Mouse (Mus musculus) embryo, embryonic 10.5 days (tissue): ENCODE results near the gene Dock2.

Experiments used
- DNase-seq: peaks from one replicate; pipeline ENCODE4 v3.0.0-alpha.2; 2015; ENCODE audit warnings: low spot score

Dock2 gene

DNA sequence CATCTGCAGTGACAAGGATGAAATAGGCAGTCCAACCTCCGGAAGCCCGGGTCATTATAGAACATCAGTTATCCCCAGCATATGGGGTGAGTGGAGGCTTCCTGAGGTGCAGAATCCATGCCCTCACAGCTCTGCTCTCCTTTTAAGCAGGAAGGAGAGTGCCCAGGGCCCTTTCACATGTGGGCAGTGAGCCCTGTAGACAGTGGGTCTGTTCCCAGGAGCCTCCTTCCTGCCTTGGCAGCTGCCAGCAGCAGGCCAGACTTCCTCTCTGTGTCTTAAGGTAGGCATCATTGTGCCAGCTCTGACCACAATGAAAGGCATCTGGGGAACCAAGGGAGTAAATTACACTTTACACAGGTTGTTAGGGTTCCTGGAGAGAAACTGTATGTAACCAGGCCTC is 14.3 kb downstream of the Dock2 start:
- DNase-seq = no peak

DNA sequence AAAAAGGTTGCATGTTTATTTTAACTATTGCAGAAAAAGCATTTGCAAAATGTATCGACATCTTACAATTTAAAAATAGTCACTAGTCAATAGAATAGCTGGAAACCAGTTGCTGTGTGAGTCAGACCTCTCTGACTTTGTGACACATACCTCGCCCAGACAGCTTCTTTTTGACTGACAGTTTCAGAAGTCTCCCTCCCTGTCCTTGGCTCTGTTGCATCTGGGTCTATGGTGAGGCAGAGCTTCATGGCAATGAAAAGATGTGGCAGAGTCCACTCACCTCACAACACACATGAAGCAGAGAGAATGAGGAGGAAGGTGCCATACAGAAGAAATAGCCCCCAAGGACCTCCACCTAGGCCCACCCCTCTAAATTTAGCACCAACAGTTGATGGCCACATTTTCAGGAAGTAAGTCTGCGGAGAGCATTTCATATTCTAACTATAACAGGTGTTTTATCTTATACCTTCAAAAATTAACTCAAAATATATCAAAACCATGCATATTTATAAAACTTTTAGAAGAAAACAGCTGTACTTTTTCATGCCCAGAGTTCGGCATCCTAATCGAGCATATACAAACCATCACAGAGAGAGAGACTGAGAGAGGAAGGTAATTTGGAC is 19.8 kb downstream of the Dock2 start:
- DNase-seq = no peak

- DNase-seq = no peak
These were observed 21.0 kb downstream of the Dock2 start for GRCm38 (mm10) chr11:34762570-34763127.

DNA sequence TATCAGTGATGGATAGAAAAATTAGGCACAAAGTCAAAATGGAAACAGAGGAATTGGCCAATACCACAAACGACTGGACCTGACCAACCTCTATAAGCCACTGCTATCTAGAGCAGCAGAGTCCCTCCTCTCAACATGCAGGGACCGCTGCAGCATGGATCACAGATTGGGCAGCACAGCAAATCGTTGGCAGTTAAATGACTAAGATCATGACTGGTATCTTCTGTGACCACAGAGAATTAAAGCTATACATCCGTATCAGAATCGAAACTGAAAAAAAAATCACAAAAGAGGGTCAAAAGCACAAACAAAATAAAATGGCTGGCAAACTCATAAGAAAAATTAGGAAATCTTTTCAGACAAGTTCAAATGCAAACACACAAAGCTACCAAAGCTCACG is 21.6 kb downstream of the Dock2 start:
- no peak for DNase-seq

- no peak for DNase-seq
These were observed 24.1 kb downstream of the Dock2 start for GRCm38 (mm10) chr11:34759582-34759981.

DNA sequence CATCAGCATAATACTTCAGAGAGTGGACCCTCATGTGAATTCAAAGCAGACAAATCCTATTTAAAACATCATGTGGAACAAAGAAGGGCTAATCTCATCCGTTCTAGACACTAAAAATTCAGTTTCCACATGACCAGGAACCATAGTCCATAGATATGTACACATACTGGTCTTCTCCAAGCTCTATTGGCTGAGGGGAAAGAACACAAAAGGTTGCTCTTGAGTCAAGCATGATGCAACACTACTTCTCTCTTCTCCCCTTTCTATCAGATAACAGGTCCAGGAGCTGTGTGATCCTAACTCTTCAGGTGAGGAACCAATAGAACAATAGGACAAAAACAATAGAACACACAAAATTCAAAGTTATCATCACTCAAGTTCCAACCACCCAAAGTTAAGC is 42.6 kb downstream of the Dock2 start:
- DNase-seq = no peak

DNA sequence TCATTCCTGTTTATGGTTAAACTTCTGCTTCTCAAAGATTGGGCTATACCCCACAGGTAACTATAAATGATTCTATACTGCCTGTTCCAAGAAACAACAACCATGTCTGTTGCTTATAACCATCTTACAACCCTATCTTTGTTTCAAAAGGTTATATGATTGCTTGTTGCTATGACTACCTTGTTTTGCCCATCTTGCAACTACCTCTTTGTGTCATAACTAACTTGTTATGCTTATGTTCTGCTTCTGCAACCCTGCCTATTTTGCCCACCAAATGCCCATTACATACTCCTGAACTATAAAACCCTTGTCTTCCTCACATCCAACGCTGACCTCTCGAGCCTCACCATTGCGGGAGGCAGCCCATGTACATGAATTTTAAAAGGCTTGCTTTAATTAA is 43.9 kb downstream of the Dock2 start:
- no peak for DNase-seq

GRCm38 (mm10) chr11:34738945-34739344 is 44.7 kb downstream of the Dock2 start:
- DNase-seq = peak; percentile 70

- no peak for DNase-seq
These were observed 46.5 kb downstream of the Dock2 start for GRCm38 (mm10) chr11:34737193-34737592.

DNA sequence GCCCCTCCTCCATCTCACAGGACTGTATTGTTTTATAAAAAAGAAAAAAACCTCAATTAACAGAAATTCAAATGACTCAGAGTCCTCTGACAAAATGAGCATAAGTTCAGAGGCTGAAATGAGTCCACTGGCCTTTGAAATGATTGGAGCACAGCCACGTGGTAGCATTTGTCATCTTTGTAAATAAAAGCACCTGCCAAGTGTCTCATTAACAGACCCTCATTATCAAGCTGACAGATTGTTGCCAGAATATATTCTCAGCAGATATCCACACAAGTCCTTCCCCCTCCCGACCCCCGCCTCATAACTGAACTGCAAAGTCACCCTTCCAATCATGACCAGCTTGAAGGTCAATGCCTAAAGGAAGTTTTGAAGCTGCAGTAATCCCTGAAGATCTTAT is 49.7 kb downstream of the Dock2 start:
- no peak for DNase-seq

- no peak for DNase-seq
These were observed 56.2 kb downstream of the Dock2 start for GRCm38 (mm10) chr11:34727467-34727866.

DNA sequence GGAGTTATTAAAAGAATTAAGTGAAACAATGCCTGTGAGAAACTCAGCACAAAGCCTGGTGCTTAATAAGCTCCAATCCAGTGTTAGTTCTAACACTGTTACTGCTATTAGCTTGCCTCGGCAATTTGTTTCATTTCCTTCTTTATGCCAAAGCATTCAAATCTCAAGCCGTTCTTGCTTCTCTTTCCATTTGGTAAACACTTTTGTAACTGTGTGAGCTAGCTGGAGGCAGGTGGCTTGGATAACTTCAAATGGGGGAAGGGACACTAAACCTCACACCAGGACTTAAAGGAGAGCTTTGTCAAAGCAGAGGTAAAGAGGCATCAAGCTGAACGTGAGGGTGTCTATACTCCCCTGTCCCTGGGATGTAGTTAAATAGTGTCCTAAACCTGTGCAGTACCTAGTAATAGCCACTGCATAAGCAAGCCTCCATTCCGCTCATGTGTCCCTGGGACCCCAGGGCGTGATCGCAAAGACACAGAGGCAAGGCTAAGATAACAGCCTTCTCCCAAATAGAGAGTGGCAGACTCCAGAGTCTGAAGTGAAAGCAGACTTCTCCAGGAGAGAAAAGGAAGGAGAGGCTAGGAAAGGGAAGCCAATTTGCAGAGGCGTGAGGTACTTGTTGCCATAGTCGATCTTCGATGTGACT is 56.9 kb downstream of the Dock2 start:
- no peak for DNase-seq

GRCm38 (mm10) chr11:34713360-34713759 is 70.3 kb downstream of the Dock2 start:
- no peak for DNase-seq

DNA sequence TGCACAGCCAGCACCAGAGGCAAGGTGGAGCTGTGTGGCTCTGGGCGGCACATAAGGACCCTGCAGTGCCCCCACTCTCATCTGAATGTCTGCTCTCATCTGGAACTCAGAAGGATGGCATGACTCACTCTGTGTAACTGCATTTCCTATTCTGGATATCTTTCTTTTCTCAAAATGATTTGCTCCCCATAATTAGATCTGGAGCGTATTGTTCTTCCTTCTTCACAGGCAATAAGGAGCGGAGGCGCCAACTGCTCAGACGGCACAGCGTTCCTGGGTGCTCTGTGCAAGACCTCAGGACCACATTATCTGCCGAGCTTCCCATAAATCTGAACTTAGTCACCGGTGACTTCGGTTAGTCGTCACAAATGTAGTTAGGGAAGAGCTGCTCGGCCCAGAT is 75.4 kb downstream of the Dock2 start:
- no peak for DNase-seq

GRCm38 (mm10) chr11:34707360-34707759 is 76.3 kb downstream of the Dock2 start:
- DNase-seq = no peak

GRCm38 (mm10) chr11:34705108-34705446 is 78.6 kb downstream of the Dock2 start:
- DNase-seq = no peak

DNA sequence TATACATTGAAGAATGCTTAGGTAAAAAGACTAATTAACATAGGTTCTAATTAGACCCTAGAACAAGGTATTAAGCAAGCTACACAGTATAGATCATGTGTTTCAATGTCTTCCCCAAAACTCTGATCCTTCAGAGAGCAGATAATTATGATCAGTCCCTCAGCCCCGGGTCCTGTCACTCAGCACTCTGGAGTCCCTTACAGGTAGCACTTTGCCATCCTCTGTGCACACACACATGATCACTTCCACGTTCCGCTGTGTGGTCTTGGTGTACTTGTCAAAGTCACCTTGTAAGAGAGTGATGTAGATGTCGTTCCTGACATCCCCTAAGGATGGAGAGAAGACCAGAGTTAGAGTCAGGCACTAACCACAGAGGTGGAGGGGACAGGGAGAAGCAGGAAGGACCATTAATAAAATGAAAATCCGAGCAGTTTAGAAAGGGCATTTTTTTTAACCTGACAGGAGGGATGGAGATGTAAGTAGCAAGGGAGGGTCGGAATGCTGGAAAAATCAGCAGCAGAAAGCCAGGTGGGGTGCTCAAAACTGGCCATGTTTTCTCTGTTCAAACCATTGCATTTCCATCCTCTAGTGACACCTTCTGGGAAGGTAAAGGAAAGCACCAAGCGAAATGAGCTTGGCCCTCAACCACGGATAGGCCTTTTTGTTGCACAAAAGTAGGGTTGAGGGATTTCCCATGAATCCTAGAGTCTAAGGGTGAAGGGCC is 79.1 kb downstream of the Dock2 start:
- peak; percentile 11 for DNase-seq

DNA sequence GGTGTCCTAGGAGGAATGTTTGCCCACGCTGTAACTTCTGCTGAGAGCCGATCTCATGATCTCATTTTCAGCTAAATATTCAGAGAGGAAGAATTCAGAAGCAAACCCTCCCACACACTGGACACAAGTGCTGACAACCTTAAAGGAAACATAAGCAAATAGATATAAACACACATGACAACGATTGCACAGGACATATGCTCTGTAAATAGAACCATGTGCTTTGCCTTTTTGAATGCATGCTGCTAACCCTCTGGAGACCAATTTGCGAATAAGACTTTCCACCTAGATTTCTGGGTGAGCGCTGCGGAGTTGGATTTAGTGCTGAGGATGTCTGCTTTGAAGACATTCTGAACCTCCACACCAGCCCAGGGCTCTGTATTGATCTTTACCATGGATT is 79.8 kb downstream of the Dock2 start:
- no peak for DNase-seq

DNA sequence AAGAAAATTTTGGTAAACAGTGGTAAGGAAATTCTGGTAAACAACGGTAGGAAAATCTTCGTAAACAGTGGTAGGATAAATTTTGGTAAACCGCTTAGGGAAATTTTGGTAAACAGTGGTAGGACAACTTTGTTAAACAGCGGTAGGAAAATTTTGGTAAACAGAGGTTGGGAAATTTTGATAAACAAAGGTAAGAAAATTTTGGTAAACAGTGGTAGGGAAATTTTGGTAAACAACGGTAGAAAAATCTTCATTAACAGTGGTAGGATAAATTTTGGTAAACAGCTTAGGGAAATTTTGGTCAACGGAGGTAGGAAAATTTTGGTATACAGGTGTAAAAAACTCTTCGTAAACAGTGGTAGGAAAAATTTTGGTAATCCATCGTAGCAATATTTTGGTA is 101.9 kb downstream of the Dock2 start:
- DNase-seq = peak; percentile 62

DNA sequence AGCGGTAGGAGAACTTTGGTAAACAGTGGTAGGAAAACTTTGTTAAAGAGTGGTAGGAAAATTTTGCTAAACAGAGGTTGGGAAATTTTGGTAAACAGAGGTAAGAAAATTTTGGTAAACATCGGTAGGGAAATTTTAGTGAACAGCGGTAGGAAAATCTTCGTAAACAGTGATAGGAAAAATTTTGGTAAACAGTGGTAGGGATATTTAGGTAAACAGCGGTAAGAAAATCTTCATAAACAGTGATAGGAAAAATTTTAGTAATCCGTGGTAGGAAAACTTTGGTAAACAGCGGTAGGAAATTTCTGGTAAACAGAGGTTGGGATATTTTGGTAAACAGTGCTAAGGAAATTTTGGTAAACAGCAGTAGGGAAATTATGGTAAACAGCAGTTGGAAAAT is 239.1 kb downstream of the Dock2 start:
- peak; percentile 7 for DNase-seq

DNA sequence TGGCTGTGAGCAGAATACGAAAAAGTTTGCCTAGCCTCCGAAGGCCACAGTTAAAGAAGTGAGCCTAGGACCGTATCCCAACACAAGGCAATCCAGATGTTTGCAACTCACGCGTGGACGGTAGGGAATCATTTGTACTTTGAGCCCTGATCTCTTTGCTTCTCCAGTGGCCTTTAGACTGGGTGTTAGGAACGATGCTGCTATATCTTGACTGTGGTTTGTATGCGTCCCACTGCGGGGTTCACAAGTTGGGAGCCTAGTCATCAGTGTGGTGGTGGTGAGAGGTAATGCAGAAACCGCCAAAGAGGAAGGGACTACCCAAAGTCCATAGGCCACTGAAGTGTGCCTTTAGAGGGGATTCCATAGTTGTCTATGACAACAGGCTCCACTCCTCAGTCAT is 251.6 kb downstream of the Dock2 start:
- DNase-seq = no peak

- no peak for DNase-seq
These were observed 252.7 kb downstream of the Dock2 start for GRCm38 (mm10) chr11:34530971-34531370.

DNA sequence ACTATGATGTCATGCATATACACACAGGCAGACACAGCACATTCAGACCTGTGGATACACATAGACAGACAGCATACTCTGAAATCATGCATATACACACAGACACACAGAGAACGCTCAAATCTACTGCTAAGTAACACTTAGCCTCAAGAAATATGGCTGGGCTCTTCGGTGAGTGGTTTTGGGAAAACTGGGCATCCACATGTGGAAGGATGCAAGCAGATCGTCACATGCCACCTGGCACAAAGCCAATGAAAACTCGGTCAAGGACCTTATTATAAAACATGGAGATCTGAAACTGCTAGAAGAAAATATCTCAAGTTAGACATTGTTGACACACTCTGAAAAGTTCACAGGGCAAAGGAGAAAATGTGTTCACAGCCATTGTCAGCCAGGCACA is 255.7 kb downstream of the Dock2 start:
- no peak for DNase-seq
